Mouse (Mus musculus) lung, postnatal 14 days (tissue): ENCODE data around the gene Olfr322.
"Not testable (repeated sequence)": the region's sequence is repeated elsewhere in the genome, so short reads cannot be mapped to it uniquely, and the experiment has no call there.

ENCODE experiments used
- DNase-seq: peaks from one replicate; pipeline ENCODE4 v3.0.0; 2021

Olfr322 gene

DNA sequence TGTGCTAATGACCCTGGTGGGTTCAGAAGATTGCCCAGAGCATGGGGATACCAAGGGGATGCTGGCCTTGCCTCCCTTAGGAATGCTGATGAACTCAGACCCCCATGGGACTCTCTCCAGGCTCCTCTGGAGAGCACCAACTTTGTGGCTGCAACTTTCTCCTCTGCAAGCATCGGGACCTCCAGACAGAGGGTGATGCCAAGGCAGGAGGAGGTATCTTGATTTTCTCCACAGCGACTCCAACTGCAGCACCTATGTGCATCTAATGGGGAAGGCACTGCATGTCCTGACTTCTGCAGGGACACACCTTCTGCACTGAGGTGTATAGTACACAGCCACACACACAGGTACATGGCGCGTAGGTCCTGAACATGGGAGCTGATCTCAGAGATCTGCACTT lies at the start of gene Olfr322:
TSS of gene Olfr322 (plus strand) at position 187 of the 400 bp plus-strand sequence.
- no peak for DNase-seq

- DNase-seq: no peak
Observed at GRCm38 (mm10) chr11:58613359-58613758, 45.2 kb upstream of the Olfr322 start.

DNA sequence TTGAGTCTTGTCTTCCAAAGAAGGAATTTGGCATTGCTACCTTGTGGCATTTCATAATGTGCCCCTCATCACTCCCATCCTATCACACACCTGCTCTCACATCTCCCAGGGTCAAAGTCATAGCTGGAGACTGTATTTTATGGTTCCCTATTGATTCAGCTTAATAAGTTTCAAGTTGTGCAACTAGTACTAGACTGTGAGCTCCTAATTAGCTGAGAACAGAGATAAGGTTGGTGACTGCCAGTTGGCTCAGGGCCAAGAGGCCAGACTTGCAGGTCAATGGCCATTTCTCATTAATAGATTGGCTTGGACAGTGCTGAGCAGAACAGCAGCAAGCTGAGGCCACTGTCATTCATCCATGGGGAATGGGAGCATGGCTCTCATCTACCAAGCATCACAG lies 44.1 kb upstream of the Olfr322 start:
- DNase-seq: peak; percentile 5

DNA sequence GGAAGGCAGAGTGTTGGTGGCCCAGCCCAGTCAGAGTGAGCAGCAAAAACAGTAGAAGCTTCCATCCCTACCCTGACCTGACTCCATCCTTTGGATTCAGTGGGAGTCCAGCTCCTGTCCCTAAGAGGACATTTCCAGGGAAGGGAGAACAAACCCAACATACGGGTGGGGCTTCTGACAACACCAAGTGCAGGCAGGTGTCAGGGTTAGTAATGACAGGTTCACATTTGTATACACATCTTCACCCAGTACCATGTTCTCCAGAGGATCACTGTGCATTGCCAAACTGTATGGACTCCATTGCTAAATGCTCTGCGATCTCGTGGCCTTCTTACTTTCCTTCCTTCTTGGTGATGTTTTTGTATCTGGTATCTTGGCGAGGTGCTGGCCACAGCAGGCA lies 42.6 kb upstream of the Olfr322 start, which contains the start of gene 2210407C18Rik:
TSS of gene 2210407C18Rik (minus strand) at position 101 of the 400 bp plus-strand sequence.
- DNase-seq: no peak

- no peak for DNase-seq
Observed at GRCm38 (mm10) chr11:58618369-58618768, 40.2 kb upstream of the Olfr322 start.

- DNase-seq: no peak
Observed at GRCm38 (mm10) chr11:58618793-58619192, 39.8 kb upstream of the Olfr322 start.

DNA sequence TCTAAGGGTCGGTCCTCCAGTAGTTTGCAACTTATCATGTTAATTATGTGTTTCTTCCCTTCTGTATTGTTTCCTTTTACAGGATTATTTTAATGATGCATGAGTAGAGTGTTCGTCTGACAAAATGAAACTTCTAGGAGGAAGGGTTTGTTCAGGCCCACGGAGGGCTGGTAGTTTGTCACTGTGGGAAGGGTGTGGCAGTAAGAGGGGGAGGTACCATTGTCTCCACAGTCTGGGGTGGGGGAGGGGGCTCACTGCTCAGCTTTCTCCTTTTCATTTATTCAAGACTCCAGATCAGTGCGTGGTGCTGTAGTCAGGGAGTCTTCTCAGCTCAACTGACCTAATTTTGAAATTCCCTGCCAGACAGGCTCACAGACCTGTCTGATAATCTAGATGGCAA lies 32.4 kb upstream of the Olfr322 start:
- DNase-seq: no peak

DNA sequence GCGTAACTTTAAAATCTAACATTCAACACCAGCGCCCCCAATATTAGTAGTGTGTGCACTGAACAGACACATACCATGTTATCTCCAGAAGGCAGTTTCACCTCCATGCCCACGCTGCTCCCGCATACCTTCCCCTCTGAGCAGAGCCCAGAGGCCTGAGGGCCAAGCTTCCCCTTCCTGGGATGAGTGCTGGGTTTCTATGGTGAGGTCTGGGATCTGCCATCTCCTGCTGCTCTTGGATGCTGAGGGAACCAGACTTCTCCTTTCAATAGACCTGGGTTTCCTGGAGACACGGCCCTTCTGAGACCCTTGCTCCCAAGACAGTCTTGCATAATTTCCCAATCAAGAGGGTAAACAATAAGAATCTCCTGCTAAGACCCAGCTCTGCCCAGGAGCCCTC lies 28.2 kb upstream of the Olfr322 start, which contains the start of gene Olfr323:
TSS of gene Olfr323 (minus strand) at position 101 of the 400 bp plus-strand sequence.
- DNase-seq: no peak

- DNase-seq: no peak
Observed at GRCm38 (mm10) chr11:58634878-58635277, 23.7 kb upstream of the Olfr322 start.

GRCm38 (mm10) chr11:58636376-58636977 lies 22.1 kb upstream of the Olfr322 start:
- peak; percentile 27 for DNase-seq

- DNase-seq: no peak
Observed at GRCm38 (mm10) chr11:58638176-58638701, 20.3 kb upstream of the Olfr322 start.

GRCm38 (mm10) chr11:58640272-58640867 lies 18.2 kb upstream of the Olfr322 start, which contains the start of gene Trim58:
Gene Trim58 (plus strand): TSS chr11:58640465.
- DNase-seq: no peak

GRCm38 (mm10) chr11:58641057-58641456 lies 17.5 kb upstream of the Olfr322 start:
- DNase-seq: no peak

DNA sequence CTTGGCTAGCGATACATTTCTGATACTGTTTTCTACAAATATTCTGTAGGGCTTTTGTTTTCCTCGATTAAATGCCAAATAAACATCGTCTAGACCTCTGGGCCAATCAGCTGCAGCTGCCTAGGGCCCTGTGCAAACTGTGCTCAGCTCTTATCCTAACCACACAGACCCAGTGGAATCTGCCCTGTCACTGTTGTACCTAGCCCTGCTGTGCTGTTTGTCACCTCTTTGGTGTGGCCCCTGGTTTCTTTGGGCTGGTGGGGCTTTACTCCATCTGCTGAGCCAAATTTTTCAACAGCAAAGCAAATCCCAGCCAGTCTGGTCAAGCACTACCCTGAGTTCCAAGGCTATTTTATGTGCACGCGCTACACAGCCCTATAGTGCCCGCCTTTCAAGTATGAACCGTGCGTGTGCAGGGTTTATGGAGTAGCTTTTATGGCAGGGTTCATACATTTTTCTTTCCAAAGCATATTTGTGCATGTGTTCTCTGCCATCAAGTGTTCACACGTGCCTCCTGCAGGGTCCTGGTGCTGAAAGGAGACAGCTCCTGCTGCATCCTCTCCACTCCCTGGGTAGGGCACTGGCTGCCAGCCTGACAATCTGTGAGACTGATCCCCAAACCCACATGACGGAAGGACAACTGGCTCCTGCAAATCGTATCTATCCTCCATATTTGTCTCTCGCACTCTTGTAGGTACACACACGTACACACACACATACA lies 16.8 kb upstream of the Olfr322 start:
- no peak for DNase-seq

DNA sequence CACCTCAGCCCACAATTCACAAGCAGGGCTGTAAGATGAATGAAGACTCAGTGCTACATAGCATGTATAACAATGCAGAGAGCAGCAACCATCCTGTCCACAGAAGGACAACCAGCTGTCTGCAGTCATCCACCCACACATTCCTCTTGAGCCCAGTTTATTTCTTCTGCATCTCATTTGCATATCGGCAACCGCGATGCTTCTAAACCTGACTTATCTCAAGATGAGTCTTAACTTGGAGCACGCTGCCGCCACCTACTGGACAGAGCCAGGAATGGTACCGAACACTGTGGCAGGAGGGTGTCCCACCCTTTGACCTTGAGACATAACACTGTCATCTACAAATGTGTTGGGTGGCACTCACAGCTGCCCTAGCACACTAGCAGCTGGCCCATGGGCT lies 15.2 kb upstream of the Olfr322 start:
- DNase-seq: peak; percentile 14

GRCm38 (mm10) chr11:58655151-58655550 lies 3.4 kb upstream of the Olfr322 start:
- no peak for DNase-seq

- DNase-seq: no peak
Observed at GRCm38 (mm10) chr11:58669252-58669651, 10.7 kb downstream of the Olfr322 start.

- no peak for DNase-seq
Observed at GRCm38 (mm10) chr11:58671825-58672224, 13.2 kb downstream of the Olfr322 start.

DNA sequence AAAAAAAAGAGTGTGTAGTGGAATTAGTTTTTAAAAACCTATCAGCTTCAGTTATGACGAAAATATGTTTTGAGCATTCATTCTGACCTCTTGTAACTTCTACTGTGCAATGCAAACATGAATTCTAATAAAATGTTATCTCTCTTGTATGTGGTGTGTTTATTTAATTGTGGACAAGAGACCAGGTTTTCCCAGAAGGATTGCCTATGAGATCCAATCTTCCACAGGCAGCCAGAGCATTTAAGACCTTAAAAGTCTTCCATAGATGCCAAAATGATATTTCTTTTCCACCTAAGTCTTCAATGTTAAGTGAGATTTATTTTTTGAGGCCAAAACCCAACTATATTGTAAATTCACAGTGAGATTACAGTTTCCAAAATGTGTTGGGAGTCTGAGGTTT lies 22.2 kb downstream of the Olfr322 start, which contains the start of gene Olfr320:
TSS of gene Olfr320 (plus strand) at position 301 of the 400 bp plus-strand sequence.
- DNase-seq: no peak

DNA sequence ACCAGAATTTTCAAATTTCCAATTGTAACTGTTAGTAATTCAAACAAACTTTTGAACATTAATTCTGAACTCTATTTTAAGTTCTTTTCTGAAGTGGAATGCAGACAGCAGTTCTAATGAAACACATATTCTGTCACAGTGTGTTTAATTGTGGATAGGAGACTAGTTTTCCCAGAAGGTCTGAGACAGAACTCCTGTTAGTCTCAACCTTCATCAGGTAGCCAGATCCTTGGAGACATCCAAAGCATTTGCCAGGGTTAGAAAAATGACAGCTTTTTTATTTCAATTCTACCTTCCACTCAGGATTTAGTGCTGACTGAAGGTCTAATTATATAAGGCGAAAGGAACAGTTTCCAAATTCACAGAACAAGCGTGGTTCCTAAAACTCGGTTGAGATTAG lies 40.3 kb downstream of the Olfr322 start, which contains the start of gene Olfr319:
TSS of gene Olfr319 (plus strand) at position 301 of the 400 bp plus-strand sequence.
- no peak for DNase-seq

- DNase-seq: no peak
Observed at GRCm38 (mm10) chr11:58709086-58709485, 50.5 kb downstream of the Olfr322 start.

DNA sequence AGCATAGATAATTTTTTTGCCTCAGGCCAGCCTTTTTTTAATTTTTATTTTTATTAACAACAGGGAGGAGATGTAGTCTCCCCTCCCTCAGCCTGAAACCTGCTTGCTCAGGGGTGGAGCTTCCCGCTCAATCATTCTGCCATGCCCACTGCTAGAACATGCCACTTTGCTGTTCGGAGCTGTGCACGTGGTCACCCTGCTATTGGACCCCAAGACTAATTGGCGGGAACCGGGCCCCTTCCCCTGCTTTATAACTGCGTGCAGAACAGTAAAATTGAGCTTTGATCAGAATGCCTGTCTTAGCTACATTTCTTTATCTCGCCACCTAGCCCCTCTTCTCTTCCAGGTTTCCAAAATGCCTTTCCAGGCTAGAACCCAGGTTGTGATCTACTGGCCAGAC lies 59.1 kb downstream of the Olfr322 start:
- DNase-seq: not testable (repeated sequence)
